Mouse (Mus musculus): Measurements from ENCODE around the gene Hus1b. TPM values are rescaled to one million over a fixed set of nuclear protein-coding genes. Genes with fewer than 3 reads are reported as not detected.

Hus1b gene
- not detected for polyA plus RNA-seq (2014; fragmentation: Illumina TruSeq; extraction: RNeasy Lipid Tissue Mini Kit (QIAGEN cat#74804); ENCODE audit: low read depth, low replicate concordance)

GRCm38 (mm10) chr13:30947540-30947939 is at the start of gene Hus1b:
TSS of gene Hus1b (minus strand) at chr13:30947759.

GRCm38 (mm10) chr13:30973501-30974246 is 26.1 kb upstream of the Hus1b start, which contains the start of the genes Exoc2 and Gm5447:
TSS of gene Exoc2 (minus strand) at chr13:30974093.
TSS of gene Gm5447 (plus strand) at chr13:30974204.

Other genes starting within 250 kb of the Hus1b start
- 4.7 TPM for gene Irf4, start 198.5 kb downstream of the Hus1b start, polyA plus RNA-seq (2014; fragmentation: Illumina TruSeq; extraction: RNeasy Lipid Tissue Mini Kit (QIAGEN cat#74804); ENCODE audit: low read depth, low replicate concordance)
- 31.6 TPM for gene Exoc2, start 26.3 kb upstream of the Hus1b start, polyA plus RNA-seq (2014; fragmentation: Illumina TruSeq; extraction: RNeasy Lipid Tissue Mini Kit (QIAGEN cat#74804); ENCODE audit: low read depth, low replicate concordance)
- not detected for gene Gm5447, start 26.4 kb upstream of the Hus1b start, polyA plus RNA-seq (2014; fragmentation: Illumina TruSeq; extraction: RNeasy Lipid Tissue Mini Kit (QIAGEN cat#74804); ENCODE audit: low read depth, low replicate concordance)

Measured in sigmoid colon, adult 10 weeks (tissue).